In genomic region chr10:99014737-99015136, GRCm38 (mm10) we compare ENCODE assay signal across 14 mouse cellular contexts.
"Had no signal": no experiment of that assay in that cellular context is flagged by ENCODE, and none has a peak within 500 bp of the region (broad histone marks: within the 10 kb centered on the region; RNA-seq: fewer than 3 reads in every experiment).

No protein-coding gene starts in this region.

- H3K27me3 ChIP-seq: midbrain, embryonic 13.5 days; midbrain, embryonic 15.5 days; neural tube, embryonic 12.5 days; stomach, embryonic 15.5 days had no signal

- H3K27ac ChIP-seq: midbrain, embryonic 10.5 days; midbrain, embryonic 13.5 days; midbrain, embryonic 15.5 days; neural tube, embryonic 12.5 days; stomach, embryonic 15.5 days; stomach, postnatal 0 days had no signal

- H3K9ac ChIP-seq: lung, embryonic 14.5 days; midbrain, embryonic 13.5 days; midbrain, embryonic 15.5 days; neural tube, embryonic 12.5 days; stomach, embryonic 15.5 days had no signal

- ATAC-seq: midbrain, embryonic 13.5 days; midbrain, embryonic 15.5 days had no signal

- H3K4me1 ChIP-seq: midbrain, embryonic 10.5 days; midbrain, embryonic 13.5 days; midbrain, embryonic 15.5 days; neural tube, embryonic 12.5 days; stomach, embryonic 15.5 days had no signal

- DNase-seq: lung, adult 18-20 months; lung, embryonic 14.5 days; lung, postnatal 10 days; lung, postnatal 4 days; right cerebral cortex, postnatal 14 days; thymus, adult 2 months; thymus, postnatal 25 days; thymus, postnatal 4 days had no signal

- H3K4me2 ChIP-seq: lung, embryonic 14.5 days; midbrain, embryonic 13.5 days; midbrain, embryonic 15.5 days; neural tube, embryonic 12.5 days; stomach, embryonic 15.5 days had no signal

- H3K4me3 ChIP-seq: midbrain, embryonic 10.5 days; midbrain, embryonic 13.5 days; midbrain, embryonic 15.5 days; neural tube, embryonic 12.5 days; stomach, embryonic 15.5 days had no signal

- H3K9me3 ChIP-seq: midbrain, embryonic 10.5 days; midbrain, embryonic 13.5 days; midbrain, embryonic 15.5 days; neural tube, embryonic 12.5 days; stomach, embryonic 15.5 days had no signal
